Mouse (Mus musculus) small intestine, adult 2 months (tissue): ENCODE data around the gene Amer1. TPM values are rescaled to one million over a fixed set of nuclear protein-coding genes. Genes with fewer than 3 reads are reported as not detected.

Source experiments
- H3K27ac ChIP-seq: fragments of 200-500 bp; 2 replicates; pipeline ENCODE4 v1.5.1; 2012; ENCODE audit warnings: low read depth, low read length, control low read depth, inconsistent platforms; ENCODE audit not compliant: insufficient read depth
- H3K27me3 ChIP-seq: fragments of 200-500 bp; 2 replicates; pipeline ENCODE4 v1.6.1; 2012; ENCODE audit warnings: mild to moderate bottlenecking, moderate library complexity, low read length, inconsistent platforms; ENCODE audit not compliant: control insufficient read depth, insufficient read depth
- H3K36me3 ChIP-seq: fragments of 200-500 bp; 2 replicates; pipeline ENCODE4 v1.6.1; 2012; ENCODE audit warnings: mild to moderate bottlenecking, low read length, control low read depth, inconsistent platforms; ENCODE audit not compliant: control insufficient read depth, insufficient read depth
- H3K4me1 ChIP-seq: fragments of 200-500 bp; 2 replicates; pipeline ENCODE4 v1.6.1; 2012; ENCODE audit warnings: low read length, inconsistent platforms, mixed read lengths; ENCODE audit not compliant: control insufficient read depth, insufficient read depth, insufficient read length
- H3K4me3 ChIP-seq: fragments of 200-500 bp; 2 replicates; pipeline ENCODE4 v1.5.1; 2012; ENCODE audit warnings: low read depth, mild to moderate bottlenecking, control low read depth, inconsistent platforms, low read length, moderate library complexity
- CTCF ChIP-seq: fragments of 200-500 bp; IDR thresholded peaks from 2 replicates; pipeline ENCODE4 v1.5.1; 2012; ENCODE audit warnings: low read depth, mild to moderate bottlenecking, control low read depth, inconsistent platforms, low read length, moderate library complexity, mixed read lengths; ENCODE audit not compliant: insufficient replicate concordance, insufficient read length; ENCODE audit errors: extremely low read depth
- POLR2A ChIP-seq: fragments of 200-500 bp; IDR thresholded peaks from 2 replicates; pipeline ENCODE4 v1.6.1; 2012; ENCODE audit warnings: low read depth, mild to moderate bottlenecking, control low read depth, inconsistent platforms, low read length, moderate library complexity
- WGBS: fragments of 180-500 bp; shearing (Covaris S2); methylation state at CpG from one replicate; pipeline ENCODE4 v1.1.7; 2018; 5-methylcytosine and 5-hydroxymethylcytosine counted together
- polyA plus RNA-seq: library from polyadenylated mRNA; depleted of rRNA; stranded (reverse); fragments of >200 nt; gene quantifications from 2 replicates; pipeline ENCODE4 v1.2.3, GENCODE M21; 2012; rRNA removed

The Amer1 gene
- polyA plus RNA-seq, 1 experiment = 0.62 TPM

- no peak overlapping the region for H3K27ac ChIP-seq
- TF ChIP-seq CTCF = no peak
- TF ChIP-seq POLR2A = no peak
- no peaks in the 10 kb centered on the region for H3K27me3 ChIP-seq
- H3K4me3 ChIP-seq = no peak overlapping the region
- H3K4me1 ChIP-seq = peaks cover 4% of the 10 kb centered on the region; the same call in 1 of the 2 replicates
- no peaks in the 10 kb centered on the region for H3K36me3 ChIP-seq
Observed at GRCm38 (mm10) chrX:95441290-95441689, 3.4 kb downstream of the Amer1 start.

- H3K4me1 ChIP-seq = peaks cover 4% of the 10 kb centered on the region; the same call in 1 of the 2 replicates
- 76% methylated on average over 4 of the region's 4 CpGs for WGBS
- H3K4me3 ChIP-seq = no peak overlapping the region
- TF ChIP-seq POLR2A = no peak
- TF ChIP-seq CTCF = no peak
- no peaks in the 10 kb centered on the region for H3K36me3 ChIP-seq
- H3K27ac ChIP-seq = no peak overlapping the region
- no peaks in the 10 kb centered on the region for H3K27me3 ChIP-seq
Observed at GRCm38 (mm10) chrX:95438491-95438890, 6.2 kb downstream of the Amer1 start.

GRCm38 (mm10) chrX:95437236-95437635 is 7.4 kb downstream of the Amer1 start:
- WGBS = 97% methylated on average over 1 of the region's 1 CpGs
- Histone ChIP-seq H3K4me1 (no peaks in the 10 kb centered on the region; the same call in 1 of the 2 replicates), H3K36me3 (no peaks in the 10 kb centered on the region), H3K27ac (no peak overlapping the region), H3K4me3 (no peak overlapping the region), H3K27me3 (no peaks in the 10 kb centered on the region)
- no peak for TF ChIP-seq CTCF
- no peak for TF ChIP-seq POLR2A

GRCm38 (mm10) chrX:95373101-95373500 is 71.6 kb downstream of the Amer1 start:
- no peaks in the 10 kb centered on the region for H3K27me3 ChIP-seq
- H3K36me3 ChIP-seq = no peaks in the 10 kb centered on the region
- no peak overlapping the region for H3K27ac ChIP-seq
- no peak for TF ChIP-seq POLR2A
- TF ChIP-seq CTCF = no peak
- no peaks in the 10 kb centered on the region for H3K4me1 ChIP-seq
- H3K4me3 ChIP-seq = no peak overlapping the region

Other genes starting within 250 kb of the Amer1 start
- gene Arhgef9, start 248.0 kb downstream of the Amer1 start, polyA plus RNA-seq = 0.33 and 0.71 TPM in 2 replicates
- gene Asb12, start 113.1 kb upstream of the Amer1 start, polyA plus RNA-seq = not detected in 2 replicates
- gene Pfn5, start 113.2 kb upstream of the Amer1 start, polyA plus RNA-seq = not detected in 2 replicates
- 0.04 and 0.16 TPM in 2 replicates for gene Zc4h2, start 213.6 kb upstream of the Amer1 start, polyA plus RNA-seq